Mouse (Mus musculus): ENCODE data around the gene Phf19. TPM values are rescaled to one million over a fixed set of nuclear protein-coding genes. Genes with fewer than 3 reads are reported as not detected.

Phf19 gene
- total RNA-seq, 4 experiments from 2014 or later, result 0.29 to 1.1 (median 0.46) TPM

DNA sequence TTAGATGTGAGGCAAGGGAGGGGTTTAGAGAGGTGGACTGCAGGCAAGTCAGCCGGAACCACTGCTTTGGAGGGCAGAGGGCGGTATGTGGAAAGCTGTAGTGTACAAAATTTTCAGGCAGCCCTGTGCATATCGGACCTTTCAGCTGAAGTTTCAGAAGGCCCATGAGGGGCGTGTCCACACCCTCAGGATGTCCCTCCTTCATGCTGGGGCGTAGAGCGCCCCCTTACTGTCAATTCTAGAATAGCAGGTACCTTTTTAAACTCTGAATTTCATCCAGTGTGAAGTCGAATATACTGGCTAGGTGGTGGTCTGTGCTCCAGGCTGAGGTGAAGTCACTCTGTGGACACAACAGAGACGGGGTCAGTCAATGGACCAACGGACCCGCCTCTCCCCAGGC is 16.0 kb downstream of the Phf19 start:
- DNase-seq (ENCODE audit: low spot score in 2 of 2), result no peak

DNA sequence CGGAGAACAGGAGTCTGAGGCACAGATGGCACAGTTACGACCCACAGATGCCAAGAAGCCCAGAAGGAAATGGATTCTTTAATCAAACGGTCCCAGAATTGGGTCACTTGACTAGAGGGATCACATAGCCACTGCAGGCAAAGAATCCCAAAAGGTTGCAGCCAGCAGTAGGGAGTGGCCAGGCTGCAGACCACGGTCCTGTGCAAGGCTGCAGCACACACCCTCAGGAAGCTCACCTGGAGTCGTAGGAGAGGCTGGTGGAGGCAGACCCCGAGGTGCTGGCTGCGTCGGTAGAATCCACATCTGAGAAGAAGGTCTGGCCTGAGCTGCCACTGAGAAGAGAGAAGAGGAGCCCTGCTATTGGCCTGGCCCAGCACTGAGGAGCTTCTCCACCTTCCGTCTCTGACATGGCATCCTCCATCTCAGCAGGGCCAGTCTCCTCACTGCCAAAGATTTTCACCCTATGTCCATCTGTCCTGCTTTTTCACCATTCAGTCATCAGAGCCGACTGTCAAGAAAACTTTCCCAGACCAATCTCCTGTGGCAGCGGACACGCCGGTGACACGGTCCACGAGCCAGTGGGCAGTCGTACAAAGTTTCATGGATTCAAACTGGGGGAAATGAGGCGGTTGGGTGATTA is 16.9 kb downstream of the Phf19 start:
- no peak for DNase-seq (ENCODE audit: low spot score in 2 of 2)

DNA sequence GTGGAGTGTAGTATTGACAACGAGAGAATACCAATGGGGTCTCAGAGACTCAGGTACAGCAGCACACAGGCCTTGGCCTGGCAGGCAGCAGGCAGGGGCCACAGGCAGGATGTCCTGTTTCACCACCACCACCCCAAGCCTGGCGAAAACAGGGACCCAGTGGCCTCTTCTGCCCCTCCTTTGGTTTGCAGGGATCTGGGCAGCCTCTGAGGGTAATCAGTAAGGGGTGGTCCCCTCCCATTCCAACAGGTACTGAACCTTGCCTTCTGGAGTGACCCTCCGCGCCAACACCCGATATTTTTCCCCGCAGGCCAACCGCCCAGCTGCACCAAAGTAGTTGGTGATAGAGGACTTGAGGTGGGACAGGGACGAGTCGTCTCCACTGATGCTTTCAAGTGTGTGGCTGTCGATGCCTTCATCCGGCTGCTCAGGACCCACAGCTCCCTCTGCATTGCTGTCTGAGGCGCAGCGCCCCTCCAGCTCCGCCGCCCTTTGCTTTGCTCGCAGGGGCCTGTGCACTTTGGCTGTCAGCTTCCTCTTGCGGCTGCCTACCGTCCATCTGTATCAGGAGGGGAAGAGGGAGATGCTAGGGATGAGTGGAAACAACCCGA is 18.2 kb downstream of the Phf19 start:
- DNase-seq (ENCODE audit: low spot score in 2 of 2), result no peak

DNA sequence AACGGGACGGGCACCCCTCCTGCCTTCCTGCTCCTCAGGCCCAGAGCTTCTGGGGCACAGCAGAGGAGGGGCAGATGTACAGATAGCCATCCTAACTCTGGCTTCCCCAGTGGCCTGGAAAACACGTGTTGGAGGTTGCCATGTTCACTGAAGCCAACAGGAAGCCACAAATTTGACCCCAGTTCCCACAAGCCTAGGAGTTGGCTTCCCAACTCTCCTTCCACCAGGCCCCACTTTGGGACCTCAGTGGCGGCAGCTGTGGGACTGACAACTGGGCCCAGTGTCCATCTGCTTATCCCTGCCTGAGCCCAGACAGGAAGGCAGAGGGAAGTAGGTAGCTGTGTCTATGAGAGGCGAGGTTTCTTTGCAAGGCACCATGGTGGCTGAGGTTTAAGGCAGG is 19.9 kb downstream of the Phf19 start:
- no peak for DNase-seq (ENCODE audit: low spot score in 2 of 2)

DNA sequence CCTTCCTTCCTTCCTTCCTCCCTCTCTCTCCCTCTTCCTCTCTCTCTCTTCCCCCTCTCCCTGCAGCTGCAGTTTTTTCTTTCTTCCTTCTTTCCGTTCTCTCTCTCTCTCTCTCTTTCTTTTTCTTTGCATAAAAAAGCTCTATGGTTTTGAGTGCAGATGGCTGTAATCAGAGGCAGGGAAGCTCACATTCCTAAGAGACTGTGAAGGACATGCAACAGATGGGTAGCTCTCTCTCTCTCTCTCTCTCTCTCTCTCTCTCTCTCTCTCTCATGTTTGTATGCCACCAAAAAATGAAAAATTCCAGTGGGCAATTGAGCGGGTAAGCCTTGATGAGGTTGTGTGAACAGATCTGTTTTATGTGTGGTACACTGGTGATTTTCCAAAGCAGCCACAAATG is 29.6 kb downstream of the Phf19 start:
- DNase-seq (ENCODE audit: low spot score in 2 of 2), result no peak

DNA sequence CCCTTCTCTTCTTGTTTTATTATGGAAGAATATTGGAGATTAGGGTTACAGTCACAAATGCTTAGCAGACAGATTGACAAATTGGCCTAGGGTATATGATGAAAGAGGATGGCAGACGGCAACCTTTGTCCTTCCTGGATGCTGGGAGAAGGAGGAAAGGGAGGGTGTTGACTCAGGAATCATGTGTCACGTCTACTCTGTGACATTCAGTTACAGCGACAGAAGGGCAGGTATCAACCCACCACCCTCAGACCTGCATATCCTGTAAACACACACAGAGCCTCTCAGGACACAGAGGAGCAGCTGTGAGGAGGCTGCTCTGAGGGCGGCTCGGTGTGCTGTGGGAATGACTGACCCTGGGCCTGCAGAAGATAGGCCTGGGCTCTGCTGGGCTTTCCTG is 30.6 kb downstream of the Phf19 start:
- DNase-seq (ENCODE audit: low spot score in 2 of 2), result no peak

DNA sequence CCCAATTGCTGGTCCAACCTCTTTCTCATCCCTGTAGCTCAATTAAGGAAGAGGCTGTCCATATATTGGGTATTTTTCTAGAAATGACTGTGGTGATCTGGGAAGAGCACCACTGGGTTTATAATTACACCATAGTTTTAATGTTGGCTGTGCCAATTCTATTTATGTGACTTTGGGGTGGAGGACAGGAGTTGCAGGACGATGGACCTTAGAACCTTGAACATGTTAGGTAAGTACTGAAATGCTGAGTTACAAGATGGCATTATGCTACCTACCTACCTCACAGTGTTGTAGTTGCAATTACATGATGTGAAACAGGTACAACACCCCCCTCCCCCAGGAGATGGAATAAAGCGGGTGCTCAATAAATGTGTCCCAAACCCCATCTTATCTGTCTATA is 31.1 kb downstream of the Phf19 start:
- no peak for DNase-seq (ENCODE audit: low spot score in 2 of 2)

DNA sequence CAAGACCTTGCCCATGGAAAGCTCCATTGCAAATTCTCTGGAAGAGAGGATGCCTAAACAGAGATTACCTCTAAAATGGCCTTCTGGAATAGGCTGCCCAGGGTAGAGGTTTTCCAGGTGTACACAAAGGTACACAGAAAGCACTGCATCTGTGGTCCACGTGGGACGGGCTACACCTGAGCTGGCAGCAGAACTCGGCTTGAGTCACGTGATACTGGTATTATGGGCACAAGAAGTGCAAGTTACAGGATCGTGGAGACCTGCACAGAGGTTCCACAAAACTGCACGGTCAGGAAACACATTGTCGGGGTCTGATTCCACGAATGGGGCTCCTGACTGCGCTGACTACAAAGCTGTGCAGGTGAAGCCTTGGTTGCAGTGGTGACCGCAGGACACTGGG is 33.8 kb downstream of the Phf19 start:
- no peak for DNase-seq (ENCODE audit: low spot score in 2 of 2)

DNA sequence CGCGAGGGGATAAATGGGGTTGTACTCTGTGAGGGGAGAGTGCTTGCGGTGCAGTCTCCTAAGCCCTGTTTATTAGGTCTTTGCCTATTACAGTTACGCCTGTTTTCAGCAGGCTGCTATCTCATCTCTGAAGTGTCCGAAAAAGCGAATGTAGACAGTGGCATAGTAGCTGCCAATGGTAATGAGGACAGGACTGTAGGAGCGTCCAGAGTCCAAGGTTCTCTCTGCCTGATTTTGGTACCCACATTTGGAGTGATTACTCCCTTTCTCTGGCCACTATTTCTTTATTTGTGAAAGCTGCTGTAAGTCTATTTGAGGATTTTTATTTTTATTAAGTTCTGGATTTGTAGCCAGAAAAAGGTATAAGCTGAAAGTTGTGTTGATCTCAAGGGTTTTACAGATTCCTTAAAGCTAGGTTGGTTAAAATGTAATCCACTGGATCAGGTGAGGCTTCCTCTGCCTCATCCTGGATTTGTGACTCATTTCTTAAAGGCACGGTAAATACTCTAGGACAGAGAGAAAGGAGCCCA is 38.9 kb downstream of the Phf19 start, which contains the start of gene Psmd5:
Psmd5 (minus strand) TSS at position 153 of the 530 bp plus-strand sequence.
- no peak for DNase-seq (ENCODE audit: low spot score in 2 of 2)

DNA sequence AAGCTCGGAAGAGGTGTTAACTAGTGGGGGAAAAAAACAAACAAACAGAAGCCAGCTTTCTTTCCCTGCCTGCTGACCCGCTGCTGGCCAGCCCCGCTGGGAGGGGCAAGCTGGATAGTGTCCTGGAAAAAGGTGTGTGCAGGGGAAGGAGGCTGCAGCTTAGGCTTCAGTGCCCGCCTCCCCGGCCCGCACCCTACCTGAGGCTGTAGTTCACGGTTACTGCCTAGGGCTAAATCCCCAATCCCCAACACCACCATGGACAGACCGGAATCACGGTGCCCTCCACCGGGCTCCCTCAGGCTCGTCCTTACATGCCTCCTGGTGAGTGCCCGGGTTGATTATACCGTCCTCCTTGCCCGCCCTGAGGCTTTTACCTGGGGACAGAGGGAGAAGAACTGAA is 39.6 kb downstream of the Phf19 start, which contains the start of gene Cutal:
Cutal (plus strand) TSS at position 126 of the 400 bp plus-strand sequence.
- DNase-seq (ENCODE audit: low spot score in 2 of 2), result no peak

DNA sequence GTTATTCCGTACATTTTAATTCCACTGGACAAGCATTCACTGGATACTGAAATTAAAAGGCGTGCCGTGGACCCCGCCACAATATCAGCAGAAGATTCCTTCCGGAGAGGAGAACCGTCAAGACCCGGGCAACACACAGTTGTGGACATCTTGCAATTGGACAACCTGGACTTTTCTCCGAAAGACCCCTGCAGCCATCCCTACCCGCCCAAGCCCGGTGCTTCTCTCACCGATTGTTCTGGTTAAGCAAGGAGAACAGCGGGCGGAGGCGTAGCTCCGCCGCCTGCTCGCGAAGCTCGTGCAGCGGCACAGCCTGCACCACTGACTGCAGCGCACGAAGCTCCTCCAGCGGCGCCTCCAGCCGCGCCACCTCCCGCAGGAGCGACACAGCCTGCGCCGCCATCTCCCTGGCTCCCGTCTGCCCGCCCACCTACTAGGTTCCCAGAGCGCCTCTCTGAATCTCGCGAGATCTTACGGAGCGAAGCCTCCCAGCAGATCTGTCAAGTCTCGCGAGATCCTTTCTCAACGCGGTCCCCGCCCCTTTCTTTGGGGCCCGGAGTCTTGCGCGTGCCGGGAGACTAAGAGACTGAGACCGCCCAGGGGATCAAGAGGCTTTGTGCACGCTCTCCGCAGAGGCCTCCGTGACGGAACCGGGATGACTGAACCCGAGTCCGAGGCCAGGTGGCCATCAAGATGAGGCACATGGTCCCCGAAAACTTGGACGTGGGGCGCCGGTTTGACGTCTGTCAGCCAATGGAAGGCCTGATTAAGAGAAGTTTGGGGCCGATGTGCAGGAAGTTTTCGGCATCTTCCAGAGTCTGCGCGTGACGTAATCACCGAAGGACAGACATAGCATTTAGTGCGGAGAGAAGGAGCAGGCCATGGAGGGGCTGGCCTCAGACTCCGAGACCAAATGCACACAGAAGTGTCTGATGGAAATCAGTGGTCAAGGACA is 43.0 kb downstream of the Phf19 start:
- peak; percentile 88 to 91 for DNase-seq (ENCODE audit: low spot score in 2 of 2)

DNA sequence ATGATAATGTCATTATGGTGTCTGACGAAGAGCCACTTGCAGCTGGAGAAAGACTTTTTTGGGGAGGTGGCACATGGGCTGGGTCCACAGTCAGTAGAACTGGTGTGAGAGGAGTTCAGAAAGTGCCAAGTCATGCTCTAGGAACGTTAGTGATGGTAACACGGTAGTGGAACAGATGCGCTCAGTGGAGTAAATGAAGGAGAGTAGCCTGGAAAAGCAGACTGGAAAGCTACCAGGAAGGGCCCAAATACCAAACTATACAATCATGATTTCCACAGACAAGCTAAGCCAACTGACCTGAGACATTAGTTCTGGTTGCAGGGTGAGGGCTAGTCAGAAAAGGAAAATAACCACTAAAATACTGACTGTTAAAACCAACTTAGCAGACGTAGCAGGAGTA is 44.1 kb downstream of the Phf19 start:
- no peak for DNase-seq (ENCODE audit: low spot score in 2 of 2)

DNA sequence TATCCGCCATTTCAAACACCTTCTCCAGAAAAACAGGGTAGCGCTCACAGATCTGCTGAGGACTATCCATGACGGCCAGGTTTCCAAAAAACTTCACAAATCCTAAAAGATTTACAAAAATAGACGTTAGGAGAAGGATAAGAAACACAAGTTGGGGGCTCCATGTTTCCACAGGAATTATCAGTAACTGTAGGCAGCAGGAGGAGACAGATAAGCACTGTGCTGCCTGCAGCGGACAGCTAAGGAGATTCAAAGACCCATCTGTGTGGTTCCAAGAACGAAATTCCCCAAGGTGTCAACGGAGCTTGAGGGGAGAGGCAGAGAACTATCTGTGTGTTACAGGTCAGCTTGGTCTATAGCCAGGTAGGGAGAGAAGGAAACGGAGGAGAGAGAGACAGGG is 56.1 kb downstream of the Phf19 start:
- DNase-seq (ENCODE audit: low spot score in 2 of 2), result no peak

DNA sequence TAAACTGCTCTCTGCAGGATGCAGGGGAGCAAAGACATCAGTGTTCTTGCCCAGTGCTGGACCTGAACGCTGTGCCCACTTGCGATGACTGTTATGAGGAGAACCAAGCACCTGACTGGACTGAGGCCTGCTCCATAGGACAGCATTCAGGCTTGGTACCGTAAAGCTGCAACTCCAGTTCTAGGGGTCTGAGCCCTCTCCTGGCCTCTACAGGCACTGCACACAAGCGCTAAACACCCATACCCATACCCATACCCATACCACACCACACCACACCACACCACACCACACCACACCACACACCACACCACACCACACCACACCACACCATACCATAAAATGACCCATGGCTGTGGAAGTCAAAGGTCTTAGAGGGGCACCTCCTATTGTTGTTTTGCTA is 58.6 kb downstream of the Phf19 start:
- DNase-seq (ENCODE audit: low spot score in 2 of 2), result no peak

DNA sequence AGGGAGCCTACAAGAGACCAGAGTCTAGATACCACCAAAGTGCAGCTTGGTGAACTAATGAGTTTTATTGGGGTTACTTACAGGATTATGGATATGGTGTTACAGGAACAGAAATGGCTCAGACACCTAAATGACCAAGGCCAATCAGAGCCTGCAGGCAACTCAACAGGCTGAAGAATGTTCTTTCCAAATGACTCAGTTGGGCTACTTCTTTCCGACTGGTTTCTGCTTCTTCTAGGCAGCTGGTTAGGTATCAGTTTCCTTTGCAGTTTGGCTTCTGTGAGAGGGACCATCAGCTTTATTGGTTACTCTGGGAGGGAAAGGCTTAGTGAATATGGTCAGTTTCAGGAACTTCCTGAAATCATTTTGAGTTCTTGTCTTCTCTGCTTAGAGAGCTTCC is 66.1 kb downstream of the Phf19 start:
- DNase-seq (ENCODE audit: low spot score in 2 of 2), result no peak

Other genes with a start within 250 kb of the Phf19 start
- gene Gapvd1, start 158.8 kb downstream of the Phf19 start, total RNA-seq (2022), result 10 to 100 TPM; 34.1 to 36.4 (median 35.4) TPM
- 100 to 1,000 TPM; 149 to 179 (median 165) TPM for gene Hspa5, start 142.1 kb downstream of the Phf19 start, total RNA-seq (2022)
- gene Rabepk, start 114.1 kb downstream of the Phf19 start, total RNA-seq (2022), result 10 to 100 TPM in 3 of 4 experiments, 1 to 10 TPM in 1; 7.4 to 13.1 (median 11.4) TPM
- 10 to 100 TPM; 53.0 to 58.9 (median 56.3) TPM for gene Fbxw2, start 87.7 kb downstream of the Phf19 start, total RNA-seq (2022)
- gene Gm34653, start 81.0 kb downstream of the Phf19 start, total RNA-seq (2022), result under 1 TPM in 3 of 4 experiments, not detected in 1; 0.15 to 0.19 (median 0.18) TPM
- gene Cutal, start 39.6 kb downstream of the Phf19 start, total RNA-seq (2022), result under 1 TPM; 0.20 to 0.31 (median 0.22) TPM
- 10 to 100 TPM; 11.0 to 18.6 (median 15.5) TPM for gene Psmd5, start 39.1 kb downstream of the Phf19 start, total RNA-seq (2022)
- 1 to 10 TPM in 1 of 4 experiments, under 1 TPM in 2, not detected in 1; 0.27 to 1.4 (median 0.58) TPM for gene Traf1, start 47.7 kb upstream of the Phf19 start, total RNA-seq (2022)
- under 1 TPM in 1 of 4 experiments, not detected in 3; 0.21 TPM for gene Hc, start 147.4 kb upstream of the Phf19 start, total RNA-seq (2022)
- gene AI182371, start 187.5 kb upstream of the Phf19 start, total RNA-seq (2022), result under 1 TPM in 1 of 4 experiments, not detected in 3; 0.16 TPM
- 1 to 10 TPM; 4.1 to 6.0 (median 4.6) TPM for gene Cntrl, start 195.5 kb upstream of the Phf19 start, total RNA-seq (2022)